Mouse (Mus musculus) embryonic facial prominence, embryonic 11.5 days (tissue): Measurements from ENCODE around the gene Scand1. TPM values are rescaled to one million over a fixed set of nuclear protein-coding genes. Genes with fewer than 3 reads are reported as not detected.

Experiments used
- ATAC-seq: fragments of 200-750 bp; cut with Nextera tagmentation; replicated peaks from 2 replicates; pipeline ENCODE4 v1.8.0; 2017; ENCODE audit warnings: low read depth; ENCODE audit not compliant: insufficient number of reproducible peaks, low FRiP score, low TSS enrichment
- DNase-seq: peaks from one replicate; pipeline ENCODE4 v3.0.0-alpha.2; 2015; ENCODE audit warnings: low spot score
- H3K27ac ChIP-seq: fragments of 300-500 bp; sonication (generic); replicated peaks from 2 replicates; pipeline ENCODE4 v1.5.1; 2014; ENCODE audit warnings: mild to moderate bottlenecking, low read depth, low read length, control low read depth
- H3K27me3 ChIP-seq: fragments of 300-500 bp; sonication (generic); 2 replicates; pipeline ENCODE4 v1.6.1; 2014; ENCODE audit warnings: mild to moderate bottlenecking, low read length, moderate library complexity, mixed read lengths; ENCODE audit not compliant: control insufficient read depth, insufficient read depth
- H3K36me3 ChIP-seq: fragments of 300-500 bp; sonication (generic); replicated peaks from 2 replicates; pipeline ENCODE4 v1.6.1; 2014; ENCODE audit warnings: low read depth, mild to moderate bottlenecking, low read length, moderate library complexity, mixed read lengths; ENCODE audit not compliant: control insufficient read depth, insufficient read depth
- H3K4me1 ChIP-seq: fragments of 300-500 bp; sonication (generic); 2 replicates; pipeline ENCODE4 v1.6.1; 2014; ENCODE audit warnings: low read length, mixed read lengths; ENCODE audit not compliant: control insufficient read depth, insufficient read depth
- H3K4me2 ChIP-seq: fragments of 300-500 bp; sonication (generic); 2 replicates; pipeline ENCODE4 v1.6.1; 2014; ENCODE audit warnings: low read depth, mild to moderate bottlenecking, control low read depth, low read length, moderate library complexity
- H3K4me3 ChIP-seq: fragments of 300-500 bp; sonication (generic); 2 replicates; pipeline ENCODE4 v1.5.1; 2014; ENCODE audit warnings: low read depth, low read length, control low read depth
- H3K9ac ChIP-seq: fragments of 300-500 bp; sonication (generic); replicated peaks from 2 replicates; pipeline ENCODE4 v1.6.1; 2014; ENCODE audit warnings: mild to moderate bottlenecking, control low read depth, low read length
- H3K9me3 ChIP-seq: fragments of 300-500 bp; sonication (generic); replicated peaks from 2 replicates; pipeline ENCODE4 v1.6.1; 2016; ENCODE audit warnings: mild to moderate bottlenecking, low read length, inconsistent platforms, mixed read lengths; ENCODE audit not compliant: control insufficient read depth
- WGBS: fragments of 180-500 bp; shearing (Covaris S2); extraction: QIAGEN DNeasy Blood & Tissue Kit; methylation state at CpG from one replicate; pipeline ENCODE4 v1.1.7; 2014; 5-methylcytosine and 5-hydroxymethylcytosine counted together
- polyA plus RNA-seq: library from polyadenylated mRNA; unstranded; fragments of >200 nt; fragmentation: Nextera tagmentation; extraction: Ambion mirVana; gene quantifications from 2 replicates; pipeline ENCODE4 v1.2.1, GENCODE M21; 2014

Scand1 gene
- polyA plus RNA-seq, 1 experiment from 2014 or later = 65.3 TPM

DNA sequence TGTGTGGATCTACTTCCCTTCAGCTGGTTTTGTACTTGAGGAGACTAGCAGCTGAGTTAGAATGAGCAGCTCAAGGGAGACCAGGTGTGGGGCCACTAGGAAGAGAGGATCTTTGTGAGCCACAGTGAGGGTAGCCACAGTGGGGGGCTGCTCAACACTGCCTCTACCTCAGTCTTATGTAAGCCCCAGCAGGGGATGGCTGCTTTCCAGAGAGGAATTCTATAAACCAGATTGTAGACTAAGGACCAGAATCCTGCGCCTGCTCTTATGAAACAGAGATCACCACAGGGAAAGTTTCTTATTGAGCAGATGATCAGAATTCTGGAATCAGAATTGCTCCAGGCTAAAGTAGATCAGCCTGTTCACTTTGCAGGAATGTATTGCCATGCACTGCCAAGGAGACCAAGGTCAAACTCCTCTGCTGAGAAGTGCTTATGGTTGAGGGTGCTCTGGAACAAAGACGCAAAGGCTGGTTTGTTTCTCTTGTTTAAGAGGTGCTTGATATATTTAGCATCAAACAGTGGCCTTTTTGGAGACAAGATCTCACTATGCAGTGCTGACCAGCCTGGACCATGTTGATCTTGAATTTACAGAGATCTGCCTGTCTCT is 22.8 kb downstream of the Scand1 start:
- no peaks in the 10 kb centered on the region for H3K4me1 ChIP-seq
- H3K27me3 ChIP-seq = no peaks in the 10 kb centered on the region
- H3K4me3 ChIP-seq = no peak overlapping the region
- 95% methylated on average over 2 of the region's 2 CpGs for WGBS
- no peaks in the 10 kb centered on the region for H3K9me3 ChIP-seq
- H3K9ac ChIP-seq = no peak overlapping the region
- DNase-seq (no peak), ATAC-seq (no peak)
- H3K27ac ChIP-seq = no peak overlapping the region
- H3K36me3 ChIP-seq = no peaks in the 10 kb centered on the region; the same call in 1 of the 2 replicates
- no peak overlapping the region for H3K4me2 ChIP-seq

DNA sequence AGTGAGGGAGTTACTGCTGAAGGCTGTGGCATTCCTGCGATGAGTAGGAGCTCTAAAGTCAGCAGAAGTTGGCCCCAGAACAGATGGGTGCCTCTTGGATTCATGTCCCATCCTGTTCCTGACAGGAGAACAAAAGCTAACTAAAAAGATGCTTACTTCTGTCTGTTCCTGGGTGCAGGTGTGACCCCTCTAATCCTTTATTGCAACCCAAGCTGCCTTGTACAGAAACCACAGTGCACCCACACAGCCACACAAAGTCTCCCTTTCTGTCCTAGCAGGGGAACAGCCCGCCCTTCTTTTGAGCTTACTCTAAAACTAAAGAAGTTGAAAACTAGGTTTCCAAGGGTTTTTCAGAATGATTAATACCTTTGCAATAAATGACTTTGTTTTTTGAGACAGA is 24.3 kb downstream of the Scand1 start:
- ATAC-seq = no peak
- no peaks in the 10 kb centered on the region for H3K4me1 ChIP-seq
- H3K9me3 ChIP-seq = no peaks in the 10 kb centered on the region
- no peak overlapping the region for H3K27ac ChIP-seq
- no peak overlapping the region for H3K4me3 ChIP-seq
- no peak overlapping the region for H3K9ac ChIP-seq
- no peaks in the 10 kb centered on the region; the same call in 1 of the 2 replicates for H3K36me3 ChIP-seq
- WGBS = 88% methylated on average over 2 of the region's 2 CpGs
- H3K27me3 ChIP-seq = no peaks in the 10 kb centered on the region
- no peak overlapping the region for H3K4me2 ChIP-seq
- no peak for DNase-seq

DNA sequence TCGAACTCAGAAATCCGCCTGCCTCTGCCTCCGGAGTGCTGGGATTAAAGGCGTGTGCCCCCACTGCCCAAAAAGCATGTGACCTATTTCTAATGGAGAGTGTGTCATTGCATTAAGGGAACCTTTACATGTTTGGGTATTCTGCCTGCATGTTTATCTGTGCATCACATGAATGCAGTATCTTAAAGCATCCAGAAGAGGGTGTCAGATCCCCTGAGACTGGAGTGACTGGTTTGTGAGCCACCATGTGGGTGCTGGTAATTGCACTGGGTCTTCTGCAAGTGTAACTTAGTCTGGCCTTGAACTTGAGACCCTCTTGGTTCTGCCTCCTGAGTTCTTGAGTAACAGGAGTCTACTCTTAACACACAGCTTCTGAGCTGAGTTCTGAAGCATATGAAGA is 25.8 kb downstream of the Scand1 start:
- no peak overlapping the region for H3K9ac ChIP-seq
- H3K27ac ChIP-seq = no peak overlapping the region
- H3K4me3 ChIP-seq = no peak overlapping the region
- no peaks in the 10 kb centered on the region; the same call in 1 of the 2 replicates for H3K36me3 ChIP-seq
- no peak overlapping the region for H3K4me2 ChIP-seq
- no peak for ATAC-seq
- no peaks in the 10 kb centered on the region for H3K9me3 ChIP-seq
- H3K27me3 ChIP-seq = no peaks in the 10 kb centered on the region
- DNase-seq = no peak
- WGBS = 96% methylated on average over 4 of the region's 4 CpGs
- no peaks in the 10 kb centered on the region for H3K4me1 ChIP-seq

DNA sequence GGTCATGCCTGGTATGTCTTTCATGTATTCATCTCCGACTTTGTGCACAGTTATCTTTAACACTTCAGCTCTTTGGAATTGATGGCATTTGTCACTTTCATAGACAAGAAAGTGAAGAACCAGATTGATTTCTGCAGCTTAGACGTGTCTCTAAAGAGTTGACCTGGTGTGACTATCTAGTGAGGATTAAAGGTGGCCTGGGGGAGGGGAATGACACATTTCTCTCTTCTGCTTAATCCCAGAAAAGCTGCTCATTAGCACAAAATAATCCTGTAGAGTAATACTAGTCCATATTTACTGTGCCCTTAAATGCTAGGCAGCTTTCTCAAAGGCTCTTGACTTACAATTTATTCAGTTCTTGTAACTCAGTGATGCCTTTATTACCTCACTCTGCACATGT is 27.3 kb downstream of the Scand1 start:
- no peak for DNase-seq
- H3K27ac ChIP-seq = no peak overlapping the region
- H3K9ac ChIP-seq = no peak overlapping the region
- 76% methylated on average over 2 of the region's 2 CpGs for WGBS
- no peaks in the 10 kb centered on the region for H3K4me1 ChIP-seq
- H3K27me3 ChIP-seq = no peaks in the 10 kb centered on the region
- no peak overlapping the region for H3K4me3 ChIP-seq
- no peak for ATAC-seq
- H3K9me3 ChIP-seq = no peaks in the 10 kb centered on the region
- no peaks in the 10 kb centered on the region; the same call in 1 of the 2 replicates for H3K36me3 ChIP-seq
- no peak overlapping the region for H3K4me2 ChIP-seq

DNA sequence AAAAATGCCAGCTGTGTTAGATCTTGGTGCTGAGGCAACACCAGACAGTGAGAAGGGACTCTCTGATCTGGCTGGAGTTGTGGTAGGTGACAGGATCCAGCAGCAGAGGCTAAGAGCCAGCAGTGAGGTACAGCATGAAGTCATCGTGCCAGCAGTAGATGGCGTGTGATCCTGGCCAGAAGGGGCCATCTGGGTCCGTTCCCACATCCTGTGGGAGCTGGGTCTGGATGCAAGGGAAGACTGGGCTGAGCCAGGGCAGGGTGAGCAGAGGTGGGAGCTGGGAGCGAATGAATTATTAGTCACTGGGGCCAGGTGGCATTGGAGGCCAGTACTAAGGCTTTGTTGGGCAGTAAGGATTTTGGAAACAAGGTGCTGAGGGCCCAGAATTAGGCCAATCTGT is 31.3 kb downstream of the Scand1 start:
- Histone ChIP-seq H3K4me1 (no peaks in the 10 kb centered on the region), H3K27me3 (no peaks in the 10 kb centered on the region), H3K9ac (no peak overlapping the region), H3K4me2 (no peak overlapping the region), H3K27ac (no peak overlapping the region), H3K4me3 (no peak overlapping the region), H3K9me3 (no peaks in the 10 kb centered on the region), H3K36me3 (no peaks in the 10 kb centered on the region)
- no peak for DNase-seq
- ATAC-seq = no peak
- 84% methylated on average over 4 of the region's 4 CpGs for WGBS

- no peak for ATAC-seq
- DNase-seq = peak; percentile 90
- Histone ChIP-seq H3K27me3 (no peaks in the 10 kb centered on the region), H3K36me3 (0 out of 2 replicates have a peak, but pooled peaks cover 3% of the 10 kb centered on the region), H3K4me1 (no peaks in the 10 kb centered on the region), H3K27ac (no peak overlapping the region), H3K9me3 (no peaks in the 10 kb centered on the region), H3K4me2 (no peak overlapping the region), H3K9ac (no peak overlapping the region), H3K4me3 (no peak overlapping the region)
- 57% methylated on average over 4 of the region's 4 CpGs for WGBS
Measured at GRCm38 (mm10) chr2:156278226-156279017, 34.1 kb downstream of the Scand1 start.

GRCm38 (mm10) chr2:156272553-156272952 is 40.0 kb downstream of the Scand1 start:
- Histone ChIP-seq H3K4me2 (no peak overlapping the region), H3K36me3 (peaks cover 6% of the 10 kb centered on the region), H3K9me3 (no peaks in the 10 kb centered on the region), H3K27ac (no peak overlapping the region), H3K4me3 (no peak overlapping the region), H3K4me1 (no peaks in the 10 kb centered on the region), H3K9ac (no peak overlapping the region), H3K27me3 (no peaks in the 10 kb centered on the region)
- no peak for DNase-seq
- WGBS = 95% methylated on average over 6 of the region's 6 CpGs
- no peak for ATAC-seq

GRCm38 (mm10) chr2:156267636-156268035 is 44.9 kb downstream of the Scand1 start:
- H3K27me3 ChIP-seq = no peaks in the 10 kb centered on the region
- H3K9me3 ChIP-seq = no peaks in the 10 kb centered on the region
- H3K4me3 ChIP-seq = no peak overlapping the region
- no peak for ATAC-seq
- 92% methylated on average over 9 of the region's 9 CpGs for WGBS
- H3K4me2 ChIP-seq = no peak overlapping the region
- H3K9ac ChIP-seq = no peak overlapping the region
- H3K36me3 ChIP-seq = peaks cover 3% of the 10 kb centered on the region
- no peak for DNase-seq
- H3K27ac ChIP-seq = no peak overlapping the region
- H3K4me1 ChIP-seq = no peaks in the 10 kb centered on the region
